Mouse (Mus musculus): ENCODE results near the gene Gata5. TPM values are rescaled to one million over a fixed set of nuclear protein-coding genes. Genes with fewer than 3 reads are reported as not detected.

The Gata5 gene
- polyA plus RNA-seq, 2 experiments, result 0.22 to 0.27 TPM

DNA sequence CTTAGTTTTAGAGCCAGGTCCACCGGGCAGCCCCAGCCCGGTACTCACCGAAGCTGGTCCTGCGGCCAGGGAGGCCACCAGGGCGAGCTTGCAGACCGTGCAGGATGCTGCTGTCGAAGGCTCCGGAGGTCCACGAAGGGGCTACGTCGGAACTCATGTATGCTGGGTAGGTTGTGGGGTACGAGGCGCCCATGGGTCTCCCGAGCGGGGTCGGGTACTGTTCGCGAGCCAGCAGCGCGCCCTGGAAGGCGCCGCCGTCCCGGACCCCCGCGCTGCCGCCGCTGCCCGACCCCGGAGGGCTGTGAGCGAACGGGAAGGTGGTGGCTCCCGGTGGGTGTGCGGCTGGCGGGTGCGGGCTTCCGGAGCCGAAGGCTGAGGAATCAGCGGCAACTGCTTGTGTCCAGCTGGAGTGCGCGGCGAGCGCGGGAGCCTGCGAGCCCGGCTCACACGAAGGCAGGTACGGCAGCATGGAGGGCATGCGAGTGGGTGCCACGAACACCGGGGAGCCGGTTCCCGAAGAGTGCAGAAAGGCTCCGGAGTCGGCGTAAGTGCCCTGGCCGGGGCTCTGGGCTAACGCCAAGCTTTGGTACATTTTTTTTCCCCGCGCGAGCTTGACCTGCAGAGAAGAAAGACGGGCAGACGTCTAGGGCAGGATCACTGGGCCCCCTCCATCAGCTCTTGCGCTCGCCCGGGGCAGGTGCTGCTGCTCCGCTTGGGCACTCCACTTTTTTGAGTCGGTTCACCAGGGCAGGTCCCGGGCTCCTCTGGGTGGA, 535 bp downstream of the Gata5 start:
- Histone ChIP-seq H3K4me2 (ENCODE audit: low read depth) (peak overlapping the region; percentile 23), H3K27me3 (ENCODE audit: control insufficient read depth, insufficient read depth, low read length) (peaks cover 36% of the 10 kb centered on the region), H3K36me3 (replicated peaks; ENCODE audit: control insufficient read depth, insufficient read depth, low read depth) (no peaks in the 10 kb centered on the region), H3K4me3 (ENCODE audit: insufficient read depth in 1 of 2, low read depth in 2 of 2, low read length in 2 of 2) (peak overlapping the region; percentile 31 to 40), H3K9ac (replicated peaks) (no peak overlapping the region), H3K9me3 (ENCODE audit: control insufficient read depth, low read length) (no peaks in the 10 kb centered on the region), H3K4me1 (replicated peaks; ENCODE audit: control insufficient read depth in 2 of 2, insufficient read depth in 2 of 2, low read length in 1 of 2) (no peaks in the 10 kb centered on the region), H3K27ac (no peak overlapping the region)
- TF ChIP-seq CTCF (IDR thresholded peaks at IDR 0.05; ENCODE audit: low read depth), result no peak
- DNase-seq (ENCODE audit: low read depth in 3 of 3, low spot score in 3 of 3) (no peak), ATAC-seq (ENCODE audit: insufficient read depth) (no peak)
- WGBS (ENCODE audit: insufficient replicate concordance), result 2% methylated on average over 69 of the region's 69 CpGs

DNA sequence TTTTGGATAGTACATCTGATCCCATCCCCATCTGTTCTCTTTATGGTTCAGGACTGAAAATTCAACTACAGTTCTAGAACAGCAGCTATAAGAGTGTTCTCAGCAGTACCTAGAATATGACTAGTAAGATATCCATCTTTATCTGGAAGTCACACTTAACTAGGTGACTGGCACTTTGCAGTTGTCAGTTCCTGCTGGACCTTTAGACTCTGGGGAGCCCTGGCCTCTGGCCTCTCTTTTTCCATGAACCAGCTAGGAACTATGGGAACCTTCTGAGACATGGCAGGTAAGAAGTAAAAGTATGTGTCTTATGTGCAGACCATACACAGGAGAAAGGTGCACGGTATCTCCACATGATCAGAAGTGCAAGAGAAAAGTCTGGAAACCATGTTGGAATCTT, 5.0 kb downstream of the Gata5 start:
- H3K9me3 ChIP-seq (ENCODE audit: control insufficient read depth, low read length), result no peaks in the 10 kb centered on the region
- no peak overlapping the region for H3K4me3 ChIP-seq (ENCODE audit: insufficient read depth in 1 of 2, low read depth in 2 of 2, low read length in 2 of 2)
- no peak for DNase-seq (ENCODE audit: low read depth in 3 of 3, low spot score in 3 of 3)
- H3K9ac ChIP-seq (replicated peaks), result no peak overlapping the region
- ATAC-seq (ENCODE audit: insufficient read depth), result no peak
- H3K27ac ChIP-seq, result no peak overlapping the region
- no peaks in the 10 kb centered on the region for H3K4me1 ChIP-seq (replicated peaks; ENCODE audit: control insufficient read depth in 2 of 2, insufficient read depth in 2 of 2, low read length in 1 of 2)
- H3K4me2 ChIP-seq (ENCODE audit: low read depth), result no peak overlapping the region
- H3K36me3 ChIP-seq (replicated peaks; ENCODE audit: control insufficient read depth, insufficient read depth, low read depth), result no peaks in the 10 kb centered on the region
- peaks cover 23% of the 10 kb centered on the region for H3K27me3 ChIP-seq (ENCODE audit: control insufficient read depth, insufficient read depth, low read length)
- TF ChIP-seq CTCF (IDR thresholded peaks at IDR 0.05; ENCODE audit: low read depth), result no peak
- no peak for TF ChIP-seq EP300 (IDR thresholded peaks at IDR 0.05; ENCODE audit: low read depth)
- WGBS (ENCODE audit: insufficient replicate concordance), result 65% methylated on average over 1 of the region's 1 CpGs

DNA sequence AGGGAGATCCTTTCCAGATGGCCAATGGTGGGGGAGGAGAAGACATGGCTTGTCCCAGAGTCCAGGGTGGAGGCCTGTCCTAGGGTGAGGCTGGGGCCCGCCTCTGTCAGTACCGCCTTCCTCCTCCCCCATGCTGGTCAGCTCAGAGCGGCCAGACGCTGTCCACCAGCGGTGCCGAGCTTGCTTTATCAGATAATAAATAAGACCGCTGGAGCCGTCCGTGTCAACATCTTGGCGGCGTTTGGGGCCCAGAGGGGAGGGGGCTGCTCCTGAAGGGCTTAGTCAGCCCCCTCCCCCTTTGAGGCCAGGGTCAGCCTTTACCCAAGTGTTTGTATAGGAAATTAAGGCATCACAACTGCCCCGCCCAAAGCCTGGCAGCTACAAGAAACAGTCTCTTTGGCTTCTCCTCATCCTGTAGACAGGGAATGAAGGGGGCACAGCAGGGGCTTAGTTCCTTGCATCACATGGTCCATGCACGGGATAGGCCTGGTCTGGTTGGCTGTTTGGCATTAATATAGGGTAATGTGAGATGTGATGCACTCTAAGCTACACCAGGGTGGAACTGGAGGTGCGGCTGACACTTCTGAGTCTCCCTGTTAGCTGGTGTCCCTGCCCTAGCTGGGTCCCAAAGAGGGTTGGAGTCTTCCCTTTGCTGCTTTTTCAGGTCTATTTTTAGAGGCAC, 11.7 kb downstream of the Gata5 start:
- no peak overlapping the region for H3K4me3 ChIP-seq (ENCODE audit: insufficient read depth in 1 of 2, low read depth in 2 of 2, low read length in 2 of 2)
- H3K27ac ChIP-seq, result no peak overlapping the region
- H3K9me3 ChIP-seq (ENCODE audit: control insufficient read depth, low read length), result no peaks in the 10 kb centered on the region
- ATAC-seq (ENCODE audit: insufficient read depth) (no peak), DNase-seq (ENCODE audit: low read depth in 3 of 3, low spot score in 3 of 3) (no peak)
- H3K4me2 ChIP-seq (ENCODE audit: low read depth), result no peak overlapping the region
- no peaks in the 10 kb centered on the region for H3K27me3 ChIP-seq (ENCODE audit: control insufficient read depth, insufficient read depth, low read length)
- no peaks in the 10 kb centered on the region for H3K36me3 ChIP-seq (replicated peaks; ENCODE audit: control insufficient read depth, insufficient read depth, low read depth)
- WGBS (ENCODE audit: insufficient replicate concordance), result 50% methylated on average over 14 of the region's 14 CpGs
- no peak overlapping the region for H3K9ac ChIP-seq (replicated peaks)
- TF ChIP-seq CTCF (IDR thresholded peaks at IDR 0.05; ENCODE audit: low read depth) (no peak), EP300 (IDR thresholded peaks at IDR 0.05; ENCODE audit: low read depth) (no peak)
- no peaks in the 10 kb centered on the region for H3K4me1 ChIP-seq (replicated peaks; ENCODE audit: control insufficient read depth in 2 of 2, insufficient read depth in 2 of 2, low read length in 1 of 2)

DNA sequence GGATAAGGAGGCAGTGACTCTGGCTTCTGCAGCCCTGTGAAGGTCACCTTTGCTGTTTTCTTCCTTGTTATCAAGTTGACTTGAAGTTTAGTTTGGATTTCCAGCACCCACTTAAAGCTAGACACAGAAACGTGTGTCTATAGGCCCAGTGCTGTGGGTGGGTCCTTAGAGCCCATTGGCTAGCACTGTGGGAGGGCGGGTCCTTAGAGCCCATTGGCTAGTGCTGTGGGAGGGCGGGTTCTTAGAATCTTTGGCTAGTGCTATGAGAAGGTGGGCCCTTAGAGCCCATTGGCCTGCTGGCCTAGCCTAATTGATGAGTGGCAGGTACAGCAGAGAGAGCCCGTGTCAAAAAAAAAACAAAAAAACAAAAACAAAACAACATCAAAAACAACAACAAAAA, 14.3 kb downstream of the Gata5 start:
- DNase-seq (ENCODE audit: low read depth in 3 of 3, low spot score in 3 of 3) (no peak), ATAC-seq (ENCODE audit: insufficient read depth) (0 out of 2 replicates have a peak, but pooled peaks have one; percentile 33)
- Histone ChIP-seq H3K36me3 (replicated peaks; ENCODE audit: control insufficient read depth, insufficient read depth, low read depth) (no peaks in the 10 kb centered on the region), H3K4me2 (ENCODE audit: low read depth) (no peak overlapping the region), H3K27me3 (ENCODE audit: control insufficient read depth, insufficient read depth, low read length) (no peaks in the 10 kb centered on the region), H3K27ac (no peak overlapping the region), H3K4me1 (replicated peaks; ENCODE audit: control insufficient read depth in 2 of 2, insufficient read depth in 2 of 2, low read length in 1 of 2) (no peaks in the 10 kb centered on the region), H3K9ac (replicated peaks) (no peak overlapping the region), H3K4me3 (ENCODE audit: insufficient read depth in 1 of 2, low read depth in 2 of 2, low read length in 2 of 2) (no peak overlapping the region), H3K9me3 (ENCODE audit: control insufficient read depth, low read length) (no peaks in the 10 kb centered on the region)
- TF ChIP-seq CTCF (IDR thresholded peaks at IDR 0.05; ENCODE audit: low read depth) (no peak), EP300 (IDR thresholded peaks at IDR 0.05; ENCODE audit: low read depth) (no peak)
- 49% methylated on average over 4 of the region's 4 CpGs for WGBS (ENCODE audit: insufficient replicate concordance)

DNA sequence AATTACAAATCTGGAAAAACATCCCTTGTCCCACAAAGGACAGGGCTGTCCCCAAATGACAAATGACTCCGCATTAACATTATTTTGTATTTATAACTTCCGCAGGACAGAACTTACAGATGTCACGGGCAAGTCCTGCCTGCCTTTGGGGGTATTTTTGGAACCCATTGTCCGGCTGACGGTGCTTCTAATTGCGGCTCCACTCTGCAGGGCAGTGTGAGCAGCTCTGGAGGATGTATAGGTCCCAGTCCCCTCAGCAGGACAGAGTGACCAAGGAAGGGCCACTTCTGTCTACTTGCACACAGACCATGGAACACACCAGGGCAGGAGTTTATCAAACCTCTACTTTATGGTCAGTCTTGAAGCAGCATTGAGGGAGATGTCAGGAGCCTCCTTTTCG, 16.9 kb downstream of the Gata5 start:
- no peak for TF ChIP-seq CTCF (IDR thresholded peaks at IDR 0.05; ENCODE audit: low read depth)
- TF ChIP-seq EP300 (IDR thresholded peaks at IDR 0.05; ENCODE audit: low read depth), result no peak
- H3K9ac ChIP-seq (replicated peaks), result no peak overlapping the region
- DNase-seq (ENCODE audit: low read depth in 3 of 3, low spot score in 3 of 3), result no peak
- ATAC-seq (ENCODE audit: insufficient read depth), result no peak
- no peaks in the 10 kb centered on the region for H3K36me3 ChIP-seq (replicated peaks; ENCODE audit: control insufficient read depth, insufficient read depth, low read depth)
- H3K4me1 ChIP-seq (replicated peaks; ENCODE audit: control insufficient read depth in 2 of 2, insufficient read depth in 2 of 2, low read length in 1 of 2), result no peaks in the 10 kb centered on the region
- H3K9me3 ChIP-seq (ENCODE audit: control insufficient read depth, low read length), result no peaks in the 10 kb centered on the region
- H3K4me3 ChIP-seq (ENCODE audit: insufficient read depth in 1 of 2, low read depth in 2 of 2, low read length in 2 of 2), result no peak overlapping the region
- H3K4me2 ChIP-seq (ENCODE audit: low read depth), result no peak overlapping the region
- no peak overlapping the region for H3K27ac ChIP-seq
- no peaks in the 10 kb centered on the region for H3K27me3 ChIP-seq (ENCODE audit: control insufficient read depth, insufficient read depth, low read length)
- WGBS (ENCODE audit: insufficient replicate concordance), result 59% methylated on average over 7 of the region's 7 CpGs
